Mouse (Mus musculus) CH12.LX (cell line): ENCODE measurements at regions not wholly inside any gene's neighbourhood (a gene's known extent, or its start where the extent isn't known, plus 50 kb on each side); places are given as distances from the start of the nearest gene placed in this dataset.

Source experiments
- DNase-seq: peaks from one replicate; pipeline ENCODE4 v3.0.0-alpha.2; 2013; ENCODE audit errors: extremely low read depth
- H3K27ac ChIP-seq: 2 replicates; pipeline ENCODE4 v1.5.1; 2012; ENCODE audit warnings: low read depth, mild to moderate bottlenecking, control low read depth, moderate library complexity; ENCODE audit not compliant: insufficient read depth
- H3K27me3 ChIP-seq: replicated peaks from 2 replicates; pipeline ENCODE3; 2012; ENCODE audit warnings: inconsistent platforms
- H3K36me3 ChIP-seq, 2 experiments: replicated peaks in 1 of 2; 2 replicates each; pipeline versions ENCODE3 to v1.6.1; 2012; ENCODE audit warnings: inconsistent platforms in 1 of 2, low read length in 1 of 2, mild to moderate bottlenecking in 1 of 2, mixed read lengths in 1 of 2, moderate library complexity in 1 of 2; ENCODE audit not compliant: control insufficient read depth in 1 of 2, insufficient read depth in 1 of 2
- H3K4me1 ChIP-seq, 2 experiments: 2 replicates each; pipeline ENCODE4 v1.6.1; 2012; ENCODE audit warnings: inconsistent platforms in 1 of 2, moderate library complexity in 1 of 2; ENCODE audit not compliant: insufficient read depth in 2 of 2, control insufficient read depth in 1 of 2
- H3K4me2 ChIP-seq: 2 replicates; pipeline ENCODE4 v1.6.1; 2012; ENCODE audit warnings: low read depth, mild to moderate bottlenecking, control low read depth; ENCODE audit not compliant: poor library complexity, insufficient read depth, severe bottlenecking
- H3K4me3 ChIP-seq, 3 experiments: fragments of 150-350 bp in 1 of 3; sonication (generic) in 1 of 3; replicated peaks in 1 of 3; 2 replicates each; pipeline versions ENCODE3 to v1.5.1; 2011 to 2012; ENCODE audit warnings: low read depth in 2 of 3, low read length in 2 of 3, mild to moderate bottlenecking in 2 of 3, moderate library complexity in 2 of 3, control low read depth in 1 of 3, improper control_type of control experiment in 1 of 3, inconsistent platforms in 1 of 3, mixed read lengths in 1 of 3; ENCODE audit not compliant: poor library complexity in 1 of 3
- H3K79me2 ChIP-seq: replicated peaks from 2 replicates; pipeline ENCODE4 v1.6.1; 2012; ENCODE audit warnings: mild to moderate bottlenecking, moderate library complexity; ENCODE audit not compliant: control insufficient read depth, poor library complexity, insufficient read depth, severe bottlenecking; ENCODE audit errors: extremely low read depth
- H3K9ac ChIP-seq: 2 replicates; pipeline ENCODE4 v1.6.1; 2012; ENCODE audit warnings: low read depth, mild to moderate bottlenecking, control low read depth, moderate library complexity; ENCODE audit not compliant: insufficient read depth
- H3K9me3 ChIP-seq: replicated peaks from 2 replicates; pipeline ENCODE3; 2012; ENCODE audit warnings: low read length, inconsistent platforms, mixed read lengths
- ELF1 ChIP-seq: IDR thresholded peaks from 2 replicates; pipeline ENCODE4 v1.6.1; 2014; ENCODE audit warnings: low read depth, mild to moderate bottlenecking, inconsistent platforms, low read length, improper control_type of control experiment
- JUND ChIP-seq: conservative IDR thresholded peaks from 2 replicates; pipeline ENCODE4 v1.6.1; 2011; ENCODE audit warnings: low read depth, low read length, improper control_type of control experiment
- KAT2A ChIP-seq: IDR thresholded peaks from 2 replicates; pipeline ENCODE4 v1.6.1; 2012; ENCODE audit warnings: low read length, improper control_type of control experiment, inconsistent platforms; ENCODE audit not compliant: insufficient replicate concordance
- MXI1 ChIP-seq: IDR thresholded peaks from 2 replicates; pipeline ENCODE4 v1.6.1; 2011; ENCODE audit warnings: mild to moderate bottlenecking, low read depth, low read length, improper control_type of control experiment
- NELFE ChIP-seq: IDR thresholded peaks from 2 replicates; pipeline ENCODE4 v1.6.1; 2011; ENCODE audit warnings: low read depth, low read length, improper control_type of control experiment
- RCOR1 ChIP-seq: conservative IDR thresholded peaks from 2 replicates; pipeline ENCODE4 v1.6.1; 2012; ENCODE audit warnings: low read depth, mild to moderate bottlenecking, inconsistent platforms, low read length, improper control_type of control experiment
- USF2 ChIP-seq: conservative IDR thresholded peaks from 2 replicates; pipeline ENCODE4 v1.6.1; 2011; ENCODE audit warnings: low read depth, low read length, improper control_type of control experiment
- dilution Hi-C: fragments of 300-500 bp; cut with MboI; formaldehyde crosslinking; loops from 2 replicates; pipeline ENCODE4 v1.14.3; 2020; ENCODE audit warnings: low sequenced_read_pairs; ENCODE audit not compliant: extremely low pct_unique_long_range_greater_than_20kb, extremely low pct_ligation_motif_present
- in situ Hi-C: fragments of 300-500 bp; cut with MboI; formaldehyde crosslinking; loops from 3 replicates; pipeline ENCODE4 v1.14.3; 2019; ENCODE audit warnings: low sequenced_read_pairs, low pct_ligation_motif_present, low pct_unique_long_range_greater_than_20kb, mixed read lengths

DNA sequence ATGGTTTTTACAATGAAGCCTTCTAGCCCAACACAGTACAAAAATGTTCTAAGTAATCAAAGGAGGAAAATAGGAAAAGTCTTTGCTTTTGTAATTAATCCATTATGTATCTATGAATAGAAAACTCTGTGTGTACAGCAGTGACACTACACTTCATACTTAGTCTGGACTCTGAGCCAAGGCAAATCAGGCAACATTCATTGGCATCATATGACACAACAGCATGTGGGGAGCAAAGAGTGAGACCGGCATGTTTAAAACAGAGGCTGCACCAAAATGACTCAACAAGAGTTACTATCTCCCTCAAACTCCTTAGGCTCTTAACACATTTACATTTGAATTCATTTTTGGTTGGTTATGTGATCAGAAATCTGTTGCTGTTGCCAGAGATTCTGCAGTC lies 1039.5 kb downstream of the 5730522E02Rik start:
- no peaks in the 10 kb centered on the region for H3K36me3 ChIP-seq
- H3K79me2 ChIP-seq = no peaks in the 10 kb centered on the region
- no peak for DNase-seq
- in situ Hi-C loops = no loop called here
- dilution Hi-C loops = no loop called here
- no peak overlapping the region for H3K4me2 ChIP-seq
- H3K27me3 ChIP-seq = no peaks in the 10 kb centered on the region
- no peak overlapping the region for H3K4me3 ChIP-seq
- no peaks in the 10 kb centered on the region for H3K9me3 ChIP-seq
- H3K9ac ChIP-seq = no peak overlapping the region
- H3K27ac ChIP-seq = no peak overlapping the region
- H3K4me1 ChIP-seq = peaks cover 0 to 5% of the 10 kb centered on the region in 2 experiments; a peak in 2 of 4 replicates
- TF ChIP-seq USF2 (no peak), NELFE (no peak), KAT2A (no peak), ELF1 (no peak), MXI1 (no peak), RCOR1 (no peak), JUND (no peak)
